Comparison of ENCODE assay signal across 28 mouse cellular contexts in the genomic region with DNA sequence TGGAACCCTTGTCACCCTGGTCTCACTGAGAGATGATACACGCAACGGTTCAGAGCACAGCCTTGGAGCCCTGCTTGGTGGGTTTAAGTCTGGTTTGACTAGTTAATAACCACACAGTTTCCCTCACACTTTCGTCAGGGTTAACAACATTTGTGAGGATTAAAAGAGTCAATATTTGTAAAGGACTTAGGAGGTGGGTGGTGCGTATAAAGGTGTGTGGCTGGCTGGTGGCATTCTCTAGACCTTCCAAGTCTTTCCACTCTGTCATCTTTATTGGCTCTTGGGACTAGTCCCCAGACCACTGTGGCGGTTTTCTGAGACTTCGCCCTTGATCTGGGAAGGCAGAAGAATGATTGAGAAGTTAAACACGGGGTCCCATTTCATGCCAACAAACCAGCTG. TPM values are rescaled to one million over a fixed set of nuclear protein-coding genes. Genes with fewer than 3 reads are reported as not detected.
A peak's percentile ranks its signal among the peaks of the same experiment; 100 is the strongest.
DNase-seq lines count a peak whose midpoint lies in the region; ATAC-seq and TF ChIP-seq lines count a peak whose summit lies in the region.
"Had no signal": no experiment of that assay in that cellular context is flagged by ENCODE, and none has a peak within 500 bp of the region (broad histone marks: within the 10 kb centered on the region; RNA-seq: fewer than 3 reads in every experiment).

No protein-coding gene starts in this region.

- no peaks in the 10 kb centered on the region for H3K27me3 ChIP-seq in cerebellum, adult 2 months (ENCODE audit: control insufficient read depth, insufficient read depth, low read length)
- no peaks in the 10 kb centered on the region for H3K27me3 ChIP-seq in kidney, adult 2 months (replicated peaks; ENCODE audit: control insufficient read depth, insufficient read depth, low read length)
- H3K27me3 ChIP-seq in kidney, embryonic 16.5 days (ENCODE audit: insufficient read depth, low read length) = peaks cover 26% of the 10 kb centered on the region
- no peaks in the 10 kb centered on the region for H3K27me3 ChIP-seq in lung, postnatal 0 days (replicated peaks; ENCODE audit: insufficient read depth, low read length)
- H3K27me3 ChIP-seq in hindbrain, postnatal 0 days (ENCODE audit: insufficient read depth, low read length) = peaks cover 6% of the 10 kb centered on the region; the same call in 1 of the 2 replicates

- TF ChIP-seq EP300 in lung, postnatal 0 days (IDR thresholded peaks at IDR 0.05) = no peak

- H3K9me3 ChIP-seq in kidney, embryonic 16.5 days (ENCODE audit: low read length) = no peaks in the 10 kb centered on the region
- no peaks in the 10 kb centered on the region for H3K9me3 ChIP-seq in lung, postnatal 0 days (ENCODE audit: low read length)
- no peaks in the 10 kb centered on the region for H3K9me3 ChIP-seq in hindbrain, postnatal 0 days (ENCODE audit: low read length)
- H3K9me3 ChIP-seq: heart, embryonic 13.5 days; limb, embryonic 12.5 days; megakaryocyte, embryonic 14.5 days; midbrain, embryonic 15.5 days had no signal

- no peak overlapping the region for H3K9ac ChIP-seq in kidney, embryonic 16.5 days (replicated peaks; ENCODE audit: low read length)
- H3K9ac ChIP-seq in lung, postnatal 0 days (replicated peaks; ENCODE audit: low read depth) = no peak overlapping the region
- no peak overlapping the region for H3K9ac ChIP-seq in hindbrain, postnatal 0 days (replicated peaks; ENCODE audit: low read length)
- H3K9ac ChIP-seq: heart, embryonic 13.5 days; limb, embryonic 12.5 days; liver, postnatal 0 days; midbrain, embryonic 15.5 days had no signal

- H3K4me2 ChIP-seq in kidney, embryonic 16.5 days (replicated peaks; ENCODE audit: low read depth, low read length) = no peak overlapping the region
- H3K4me2 ChIP-seq in lung, postnatal 0 days (replicated peaks; ENCODE audit: low read depth, low read length) = no peak overlapping the region
- 0 out of 2 replicates have a peak overlapping the region, but pooled peaks have one; percentile 8 for H3K4me2 ChIP-seq in hindbrain, postnatal 0 days (ENCODE audit: low read depth, low read length)
- H3K4me2 ChIP-seq: heart, embryonic 13.5 days; limb, embryonic 12.5 days; liver, embryonic 11.5 days; midbrain, embryonic 15.5 days had no signal

- no peak for DNase-seq in cerebellum, adult 2 months
- no peak for DNase-seq in cerebellum, adult 18-20 months
- DNase-seq in kidney, adult 2 months = no peak
- DNase-seq in lung, postnatal 0 days (ENCODE audit: low spot score) = peak; percentile 66
- no peak for DNase-seq in lung, postnatal 10 days
- DNase-seq in hindbrain, postnatal 0 days (ENCODE audit: low spot score) = no peak
- DNase-seq in spleen, adult 12 weeks (ENCODE audit: low spot score) = no peak
- DNase-seq: adrenal gland, postnatal 10 days; cerebellum, adult 8-10 months; cerebellum, postnatal 36 days; gastrocnemius, postnatal 25 days; heart, adult 2 months; heart, postnatal 14 days; kidney, adult 18-20 months; kidney, postnatal 10 days; liver, postnatal 0 days; right cerebral cortex, postnatal 25 days; thymus, adult 18-20 months; thymus, postnatal 36 days had no signal

- no peak overlapping the region for H3K4me3 ChIP-seq in cerebellum, adult 2 months (replicated peaks; ENCODE audit: insufficient read depth, low read depth, low read length)
- H3K4me3 ChIP-seq in kidney, adult 2 months (ENCODE audit: insufficient read depth, low read depth, low read length) = no peak overlapping the region
- no peak overlapping the region for H3K4me3 ChIP-seq in kidney, embryonic 16.5 days (ENCODE audit: low read length)
- no peak overlapping the region for H3K4me3 ChIP-seq in lung, postnatal 0 days (ENCODE audit: low read depth, low read length)
- no peak overlapping the region for H3K4me3 ChIP-seq in hindbrain, postnatal 0 days (ENCODE audit: low read length)
- H3K4me3 ChIP-seq: heart, adult 2 months; heart, embryonic 13.5 days; limb, embryonic 12.5 days; megakaryocyte, embryonic 14.5 days; midbrain, embryonic 15.5 days had no signal

- H3K4me1 ChIP-seq in cerebellum, adult 2 months (ENCODE audit: control insufficient read depth, insufficient read depth, low read length) = no peaks in the 10 kb centered on the region
- H3K4me1 ChIP-seq in kidney, adult 2 months (ENCODE audit: control insufficient read depth, insufficient read depth, low read length) = no peaks in the 10 kb centered on the region; the same call in 1 of the 2 replicates
- H3K4me1 ChIP-seq in kidney, embryonic 16.5 days (ENCODE audit: insufficient read depth, low read length) = peaks cover 15% of the 10 kb centered on the region
- no peaks in the 10 kb centered on the region; the same call in 1 of the 2 replicates for H3K4me1 ChIP-seq in lung, postnatal 0 days (ENCODE audit: insufficient read depth, low read depth, low read length)
- peaks cover 12% of the 10 kb centered on the region for H3K4me1 ChIP-seq in hindbrain, postnatal 0 days (ENCODE audit: insufficient read depth, low read length)

- TF ChIP-seq CTCF in cerebellum, adult 2 months (IDR thresholded peaks at IDR 0.05; ENCODE audit: borderline replicate concordance, insufficient read depth, low read depth, low read length) = no peak
- no peak for TF ChIP-seq CTCF in kidney, adult 2 months (conservative IDR thresholded peaks at IDR 0.05; ENCODE audit: insufficient read depth, insufficient read length, low read depth, low read length)
- no peak for TF ChIP-seq CTCF in lung, postnatal 0 days (IDR thresholded peaks at IDR 0.05)
- no peak for TF ChIP-seq CTCF in hindbrain, postnatal 0 days (IDR thresholded peaks at IDR 0.05; ENCODE audit: low read depth)

- no peak for ATAC-seq in kidney, embryonic 16.5 days (ENCODE audit: low FRiP score, low TSS enrichment)
- ATAC-seq in lung, postnatal 0 days = peak; percentile 44
- ATAC-seq in hindbrain, postnatal 0 days = no peak
- ATAC-seq: activated CD4-positive, CD25-positive, alpha-beta regulatory T cell, adult 4 months; inflammation-experienced regulatory T-cells, adult 6 months; liver, postnatal 0 days; midbrain, embryonic 15.5 days had no signal

- no peak for TF ChIP-seq POLR2A in cerebellum, adult 2 months (IDR thresholded peaks at IDR 0.05; ENCODE audit: borderline replicate concordance, insufficient read depth, low read length)
- no peak for TF ChIP-seq POLR2A in kidney, adult 2 months (IDR thresholded peaks at IDR 0.05; ENCODE audit: low read depth, low read length)

- no peaks in the 10 kb centered on the region for H3K36me3 ChIP-seq in kidney, adult 2 months (ENCODE audit: control insufficient read depth, insufficient read depth, low read length)
- no peaks in the 10 kb centered on the region for H3K36me3 ChIP-seq in kidney, embryonic 16.5 days (ENCODE audit: insufficient read depth, low read length)
- no peaks in the 10 kb centered on the region for H3K36me3 ChIP-seq in lung, postnatal 0 days (ENCODE audit: insufficient read depth, low read length)
- no peaks in the 10 kb centered on the region for H3K36me3 ChIP-seq in hindbrain, postnatal 0 days (ENCODE audit: insufficient read depth, low read length)
- H3K36me3 ChIP-seq: heart, embryonic 13.5 days; limb, embryonic 12.5 days; midbrain, embryonic 15.5 days had no signal

- WGBS in cerebellum, adult 2 months = 60% methylated on average over 7 of the region's 7 CpGs
- WGBS in kidney, adult 2 months = 70% methylated on average over 7 of the region's 7 CpGs
- WGBS in kidney, embryonic 16.5 days = 78% methylated on average over 7 of the region's 7 CpGs
- WGBS in lung, postnatal 0 days = 56% methylated on average over 7 of the region's 7 CpGs
- 74% methylated on average over 7 of the region's 7 CpGs for WGBS in hindbrain, postnatal 0 days

- 0 out of 2 replicates have a peak overlapping the region, but pooled peaks have one; percentile 13 for H3K27ac ChIP-seq in cerebellum, adult 2 months (ENCODE audit: insufficient read depth, low read length)
- peak overlapping the region; percentile 63; the same call in 1 of the 2 replicates for H3K27ac ChIP-seq in kidney, adult 2 months (ENCODE audit: insufficient read depth, low read depth, low read length)
- H3K27ac ChIP-seq in kidney, embryonic 16.5 days (ENCODE audit: low read length) = no peak overlapping the region
- H3K27ac ChIP-seq in lung, postnatal 0 days (ENCODE audit: low read length) = no peak overlapping the region
- H3K27ac ChIP-seq in hindbrain, postnatal 0 days = peak overlapping the region; percentile 79; the same call in 1 of the 2 replicates
- H3K27ac ChIP-seq: heart, adult 2 months; heart, embryonic 13.5 days; limb, embryonic 12.5 days; midbrain, embryonic 15.5 days had no signal

RNA-seq across cellular contexts. Expression of a gene that starts 3.8 kb away (rescaled TPM):
- polyA plus RNA-seq in cerebellum, adult 2 months (2012; rRNA removed) = 141 and 174 TPM in 2 replicates
- 17.0 and 17.1 TPM in 2 replicates for polyA plus RNA-seq in kidney, adult 2 months (2012; rRNA removed)
- polyA plus RNA-seq in kidney, embryonic 16.5 days (2015; fragmentation: Nextera tagmentation; extraction: Ambion mirVana) = 1.2 and 1.6 TPM in 2 replicates
- 0.04 TPM in 2 replicates for polyA plus RNA-seq in lung, postnatal 0 days (2015; fragmentation: Nextera tagmentation; extraction: Ambion mirVana)
- 8.6 and 10.0 TPM in 2 replicates for total RNA-seq in hindbrain, postnatal 0 days (2014; rRNA removed)
- polyA plus RNA-seq in hindbrain, postnatal 0 days (2015; fragmentation: Nextera tagmentation; extraction: Ambion mirVana) = 5.4 and 5.6 TPM in 2 replicates
- total RNA-seq: neutrophil, adult 5-6 weeks had no signal
- polyA plus RNA-seq: heart, embryonic 13.5 days had no signal

RNA-seq across cellular contexts. Expression of a gene that starts 15.7 kb away (rescaled TPM):
- 116 and 130 TPM in 2 replicates for polyA plus RNA-seq in cerebellum, adult 2 months (2012; rRNA removed)
- polyA plus RNA-seq in kidney, adult 2 months (2012; rRNA removed) = 0.06 and 0.11 TPM in 2 replicates
- not detected in 2 replicates for polyA plus RNA-seq in kidney, embryonic 16.5 days (2015; fragmentation: Nextera tagmentation; extraction: Ambion mirVana)
- polyA plus RNA-seq in lung, postnatal 0 days (2015; fragmentation: Nextera tagmentation; extraction: Ambion mirVana) = not detected in 2 replicates
- total RNA-seq in hindbrain, postnatal 0 days (2014; rRNA removed) = 8.0 and 9.8 TPM in 2 replicates
- 3.6 and 4.2 TPM in 2 replicates for polyA plus RNA-seq in hindbrain, postnatal 0 days (2015; fragmentation: Nextera tagmentation; extraction: Ambion mirVana)
- total RNA-seq: gastrocnemius, postnatal 25 days; heart, adult 2 months; heart, postnatal 14 days; neutrophil, adult 5-6 weeks had no signal
- polyA plus RNA-seq: heart, embryonic 13.5 days; inflammation-experienced regulatory T-cells, adult 6 months; limb, embryonic 12.5 days had no signal

RNA-seq across cellular contexts. Expression of a gene that starts 31.5 kb away (rescaled TPM):
- 7.5 and 7.9 TPM in 2 replicates for polyA plus RNA-seq in cerebellum, adult 2 months (2012; rRNA removed)
- 4.9 and 5.6 TPM in 2 replicates for polyA plus RNA-seq in kidney, adult 2 months (2012; rRNA removed)
- polyA plus RNA-seq in kidney, embryonic 16.5 days (2015; fragmentation: Nextera tagmentation; extraction: Ambion mirVana) = 7.3 and 7.8 TPM in 2 replicates
- polyA plus RNA-seq in lung, postnatal 0 days (2015; fragmentation: Nextera tagmentation; extraction: Ambion mirVana) = 3.5 and 3.9 TPM in 2 replicates
- 12.2 and 14.7 TPM in 2 replicates for total RNA-seq in hindbrain, postnatal 0 days (2014; rRNA removed)
- polyA plus RNA-seq in hindbrain, postnatal 0 days (2015; fragmentation: Nextera tagmentation; extraction: Ambion mirVana) = 2.7 and 3.0 TPM in 2 replicates

RNA-seq across cellular contexts. Expression of a gene that starts 47.0 kb away (rescaled TPM):
- polyA plus RNA-seq in cerebellum, adult 2 months (2012; rRNA removed) = 535 and 584 TPM in 2 replicates
- polyA plus RNA-seq in kidney, adult 2 months (2012; rRNA removed) = 21.5 and 36.4 TPM in 2 replicates
- polyA plus RNA-seq in kidney, embryonic 16.5 days (2015; fragmentation: Nextera tagmentation; extraction: Ambion mirVana) = 1.7 and 2.4 TPM in 2 replicates
- polyA plus RNA-seq in lung, postnatal 0 days (2015; fragmentation: Nextera tagmentation; extraction: Ambion mirVana) = 15.3 and 17.0 TPM in 2 replicates
- total RNA-seq in hindbrain, postnatal 0 days (2014; rRNA removed) = 546 and 572 TPM in 2 replicates
- 119 and 123 TPM in 2 replicates for polyA plus RNA-seq in hindbrain, postnatal 0 days (2015; fragmentation: Nextera tagmentation; extraction: Ambion mirVana)
- total RNA-seq: neutrophil, adult 5-6 weeks had no signal

Comparison
In these comparisons a context has a peak if more than half of its experiments do, and no peak if none do; other contexts are left out.
1. H3K27ac ChIP-seq: peak in cerebellum, adult 2 months (single experiment), kidney, adult 2 months (single experiment) and hindbrain, postnatal 0 days (single experiment); none in kidney, embryonic 16.5 days (single experiment) and lung, postnatal 0 days (single experiment).
2. RNA of a gene that starts 15.7 kb away (polyA plus RNA-seq): 116 to 130 TPM in cerebellum, adult 2 months; 3.6 to 4.2 TPM in hindbrain, postnatal 0 days, 0.06 to 0.11 TPM in kidney, adult 2 months, not detected in lung, postnatal 0 days and not detected in kidney, embryonic 16.5 days; every median in the first group is over 10 times any median in the second.